Mouse (Mus musculus): ENCODE data around the gene Arid3c.
"Not testable (repeated sequence)": the region's sequence is repeated elsewhere in the genome, so short reads cannot be mapped to it uniquely, and the experiment has no call there.

The Arid3c gene

GRCm38 (mm10) chr4:41705922-41706754 is 24.8 kb downstream of the Arid3c start:
- no peak for DNase-seq (ENCODE audit: low spot score in 2 of 2)

- no peak for DNase-seq (ENCODE audit: low spot score in 2 of 2)
These were observed 26.3 kb downstream of the Arid3c start for GRCm38 (mm10) chr4:41704651-41705050.

GRCm38 (mm10) chr4:41702226-41702625 is 28.7 kb downstream of the Arid3c start:
- not testable (repeated sequence) for DNase-seq (ENCODE audit: low spot score in 2 of 2)

- not testable (repeated sequence) for DNase-seq (ENCODE audit: low spot score in 2 of 2)
These were observed 30.7 kb downstream of the Arid3c start for GRCm38 (mm10) chr4:41700224-41700623.

- DNase-seq (ENCODE audit: low spot score in 2 of 2) = not testable (repeated sequence)
These were observed 31.2 kb downstream of the Arid3c start, which contains the start of gene Il11ra1 for GRCm38 (mm10) chr4:41699783-41700182. Gene Il11ra1 (plus strand): TSS chr4:41699989.

GRCm38 (mm10) chr4:41698421-41699016 is 32.4 kb downstream of the Arid3c start:
- DNase-seq (ENCODE audit: low spot score in 2 of 2) = not testable (repeated sequence)

- peak in 1 of 2 experiments; percentile 77 for DNase-seq (ENCODE audit: low spot score in 2 of 2)
These were observed 33.8 kb downstream of the Arid3c start, which contains the start of gene Cntfr for GRCm38 (mm10) chr4:41696930-41697841. Gene Cntfr (minus strand): TSS chr4:41697089.

- DNase-seq (ENCODE audit: low spot score in 2 of 2) = not testable (repeated sequence)
These were observed 34.5 kb downstream of the Arid3c start for GRCm38 (mm10) chr4:41696452-41696851.

GRCm38 (mm10) chr4:41695800-41696199 is 35.1 kb downstream of the Arid3c start:
- not testable (repeated sequence) for DNase-seq (ENCODE audit: low spot score in 2 of 2)

GRCm38 (mm10) chr4:41693511-41693910 is 37.4 kb downstream of the Arid3c start:
- not testable (repeated sequence) for DNase-seq (ENCODE audit: low spot score in 2 of 2)

- not testable (repeated sequence) for DNase-seq (ENCODE audit: low spot score in 2 of 2)
These were observed 40.9 kb downstream of the Arid3c start for GRCm38 (mm10) chr4:41690014-41690413.

- DNase-seq (ENCODE audit: low spot score in 2 of 2) = not testable (repeated sequence)
These were observed 42.4 kb downstream of the Arid3c start for GRCm38 (mm10) chr4:41688562-41688961.

GRCm38 (mm10) chr4:41685882-41686492 is 45.0 kb downstream of the Arid3c start:
- not testable (repeated sequence) for DNase-seq (ENCODE audit: low spot score in 2 of 2)

- DNase-seq (ENCODE audit: low spot score in 2 of 2) = not testable (repeated sequence)
These were observed 46.0 kb downstream of the Arid3c start for GRCm38 (mm10) chr4:41684931-41685453.

- not testable (repeated sequence) for DNase-seq (ENCODE audit: low spot score in 2 of 2)
These were observed 46.6 kb downstream of the Arid3c start for GRCm38 (mm10) chr4:41684131-41684930.

GRCm38 (mm10) chr4:41683303-41683702 is 47.6 kb downstream of the Arid3c start:
- not testable (repeated sequence) for DNase-seq (ENCODE audit: low spot score in 2 of 2)

- no peak for DNase-seq (ENCODE audit: low spot score in 2 of 2)
These were observed 48.2 kb downstream of the Arid3c start for GRCm38 (mm10) chr4:41682789-41683188.

- no peak for DNase-seq (ENCODE audit: low spot score in 2 of 2)
These were observed 49.0 kb downstream of the Arid3c start for GRCm38 (mm10) chr4:41681947-41682346.

GRCm38 (mm10) chr4:41681176-41681575 is 49.8 kb downstream of the Arid3c start:
- peak in 1 of 2 experiments; percentile 47 for DNase-seq (ENCODE audit: low spot score in 2 of 2)

GRCm38 (mm10) chr4:41679291-41679690 is 51.7 kb downstream of the Arid3c start:
- DNase-seq (ENCODE audit: low spot score in 2 of 2) = no peak

All from right cerebral cortex, postnatal 36 days (tissue).